Mouse (Mus musculus): ENCODE measurements around the gene Primpol.
A peak's percentile ranks its signal among the peaks of the same experiment; 100 is the strongest.
"Not testable (repeated sequence)": the region's sequence is repeated elsewhere in the genome, so short reads cannot be mapped to it uniquely, and the experiment has no call there.

The Primpol gene

DNA sequence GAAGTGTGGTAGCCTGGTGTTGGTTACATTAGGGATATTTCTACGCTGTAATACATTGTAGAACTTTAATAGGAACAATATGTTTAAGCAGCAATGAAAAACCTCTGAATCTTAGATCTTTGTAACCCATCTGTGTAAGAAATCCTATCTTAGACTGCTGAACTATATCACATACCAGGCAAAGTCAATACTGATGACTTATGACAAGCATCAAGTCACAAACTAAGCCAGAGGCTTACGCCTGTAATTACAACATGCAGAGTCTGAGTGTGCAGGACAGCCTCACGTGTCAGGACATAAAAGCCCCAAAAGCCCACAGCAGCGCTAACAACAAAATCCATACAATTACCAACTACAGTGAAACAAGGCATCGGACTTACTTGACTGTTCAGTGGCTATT is 13.4 kb downstream of the Primpol start:
- no peak for DNase-seq (ENCODE audit: low spot score in 2 of 2)

DNA sequence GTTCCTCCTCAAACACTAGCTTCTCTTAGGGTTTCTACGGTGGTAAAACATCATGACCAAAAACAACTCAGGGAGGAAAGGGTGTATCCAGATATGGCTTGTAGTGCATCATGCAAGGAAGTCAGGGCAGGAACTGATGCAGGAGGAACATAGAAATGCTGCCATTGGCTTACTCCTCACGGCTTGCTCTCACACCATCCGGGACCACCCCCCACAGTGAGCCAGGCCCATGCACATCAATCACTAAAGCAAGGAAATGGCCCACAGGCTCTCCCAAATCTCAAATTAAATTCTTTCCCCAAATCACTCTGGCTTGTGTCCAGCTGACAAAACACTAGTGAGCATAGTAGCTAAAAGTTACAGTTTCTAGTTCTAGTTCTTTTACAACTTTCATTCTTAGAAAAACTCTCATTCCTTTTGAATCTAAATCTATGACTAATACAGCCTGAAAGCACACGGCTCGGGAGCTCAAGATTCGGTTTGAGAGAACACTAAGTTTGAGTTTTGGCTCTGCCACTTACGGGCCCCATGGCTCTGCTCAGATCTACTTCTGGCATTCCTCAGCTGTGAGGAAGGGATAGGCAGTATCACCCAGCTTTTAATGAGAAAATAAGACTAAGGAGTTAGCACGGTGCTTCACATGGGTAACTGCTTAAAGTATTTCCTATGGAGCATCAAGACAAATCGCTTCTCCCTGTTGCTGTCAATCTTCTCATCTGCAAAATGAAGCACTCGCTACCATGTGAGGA is 15.9 kb downstream of the Primpol start:
- no peak for DNase-seq (ENCODE audit: low spot score in 2 of 2)

DNA sequence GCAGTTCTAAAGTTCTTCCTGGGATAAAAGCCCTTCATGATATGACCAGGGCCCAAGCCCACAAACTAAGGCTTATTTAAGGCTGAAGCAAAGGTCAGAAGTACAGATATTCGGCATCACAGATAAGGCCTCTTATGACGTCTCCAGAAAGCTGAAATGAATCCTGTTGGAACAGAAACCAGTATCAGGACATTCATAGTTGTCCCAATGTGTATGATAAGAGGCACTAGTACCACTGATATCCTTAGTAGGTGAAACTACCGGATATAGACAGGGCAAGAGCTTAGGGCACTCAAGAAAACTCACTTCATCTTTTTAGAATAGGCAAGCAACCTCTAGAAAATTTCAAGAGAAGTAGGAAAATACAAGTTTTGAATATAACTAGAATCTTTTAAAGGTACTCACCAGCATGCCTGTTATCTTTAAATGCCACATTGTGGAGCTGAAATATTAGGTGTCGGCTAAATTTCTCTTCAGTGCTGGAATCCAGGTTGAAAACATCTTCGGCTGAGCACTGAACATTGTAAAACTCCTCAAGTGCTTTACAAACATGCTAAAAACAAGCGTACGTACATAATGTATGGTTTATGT is 17.6 kb downstream of the Primpol start:
- DNase-seq (ENCODE audit: low spot score in 2 of 2): no peak

DNA sequence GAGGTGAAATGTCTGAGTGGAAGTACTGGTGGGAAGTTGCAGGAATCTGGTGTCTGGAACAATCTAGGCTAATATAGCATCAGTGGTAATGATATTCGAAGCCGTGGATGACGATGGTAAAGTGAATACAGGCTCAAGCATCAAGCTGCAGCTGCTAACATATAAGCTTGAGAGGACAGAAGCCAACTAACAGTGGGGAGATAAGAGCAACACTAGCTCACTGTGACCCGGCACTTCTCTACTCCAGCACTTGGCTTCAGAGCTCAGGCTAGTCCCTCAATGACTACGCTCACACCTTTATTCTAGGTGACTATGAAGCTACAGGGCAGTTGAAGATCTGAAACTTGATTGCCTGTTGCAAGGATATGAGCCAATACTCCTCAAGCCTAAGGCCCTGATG is 18.3 kb downstream of the Primpol start:
- no peak for DNase-seq (ENCODE audit: low spot score in 2 of 2)

DNA sequence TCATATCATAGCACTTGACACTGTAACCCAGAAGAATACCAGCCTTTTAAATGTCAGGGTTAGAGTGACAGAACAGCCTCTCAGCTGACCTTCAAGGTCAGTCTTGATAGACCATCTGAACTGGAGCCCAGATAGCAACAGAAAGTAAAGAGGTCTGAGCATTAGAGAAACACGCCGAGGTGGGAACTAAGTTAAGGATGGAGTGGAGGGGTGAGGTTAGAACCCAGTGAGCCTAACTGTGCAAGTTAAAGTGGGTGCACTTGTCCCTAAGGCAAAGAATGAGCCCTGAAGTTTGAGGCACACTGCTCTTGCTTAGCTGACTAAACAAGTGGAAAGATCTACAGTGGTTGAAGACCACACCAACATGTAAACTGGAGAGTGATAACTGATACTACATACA is 18.9 kb downstream of the Primpol start:
- no peak for DNase-seq (ENCODE audit: low spot score in 2 of 2)

DNA sequence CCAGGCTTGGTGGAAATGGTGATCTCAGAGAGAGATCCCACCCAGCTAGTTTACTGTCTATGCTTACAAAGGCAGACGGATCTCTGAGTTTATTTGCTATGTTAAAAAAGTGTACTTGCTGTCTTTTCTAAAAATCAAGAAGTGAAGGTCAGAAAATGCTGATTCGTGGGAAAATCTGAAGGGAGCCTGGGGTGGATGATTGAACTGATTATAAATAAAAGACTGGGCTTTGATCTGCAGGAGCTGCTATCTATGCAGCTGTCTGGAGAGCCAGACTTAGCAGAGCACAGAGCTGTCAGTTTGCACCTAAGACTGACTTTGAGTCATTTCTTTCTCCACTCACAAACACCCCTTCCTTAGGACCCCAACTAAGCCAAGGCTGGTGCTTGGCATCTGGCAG is 19.6 kb downstream of the Primpol start:
- DNase-seq (ENCODE audit: low spot score in 2 of 2): no peak

DNA sequence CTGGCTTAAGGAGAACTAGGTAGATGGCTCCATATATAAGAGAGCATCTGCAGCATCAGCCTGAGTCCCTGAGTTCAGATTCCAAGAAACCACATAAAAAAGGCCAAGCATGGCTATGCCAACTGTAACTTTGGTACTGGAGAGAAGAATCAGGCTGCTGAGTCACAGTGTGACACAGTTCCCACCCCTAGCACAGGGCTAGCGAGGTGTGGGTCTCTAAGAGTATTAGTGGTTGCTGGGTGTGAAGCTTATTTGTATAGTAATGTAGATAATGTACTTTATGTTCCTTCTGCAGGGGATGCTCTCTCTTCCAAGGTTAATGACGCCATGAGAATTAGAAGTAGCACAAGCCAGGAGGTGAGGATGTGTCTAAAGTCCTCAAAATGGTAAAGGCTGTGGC is 20.5 kb downstream of the Primpol start:
- no peak for DNase-seq (ENCODE audit: low spot score in 2 of 2)

DNA sequence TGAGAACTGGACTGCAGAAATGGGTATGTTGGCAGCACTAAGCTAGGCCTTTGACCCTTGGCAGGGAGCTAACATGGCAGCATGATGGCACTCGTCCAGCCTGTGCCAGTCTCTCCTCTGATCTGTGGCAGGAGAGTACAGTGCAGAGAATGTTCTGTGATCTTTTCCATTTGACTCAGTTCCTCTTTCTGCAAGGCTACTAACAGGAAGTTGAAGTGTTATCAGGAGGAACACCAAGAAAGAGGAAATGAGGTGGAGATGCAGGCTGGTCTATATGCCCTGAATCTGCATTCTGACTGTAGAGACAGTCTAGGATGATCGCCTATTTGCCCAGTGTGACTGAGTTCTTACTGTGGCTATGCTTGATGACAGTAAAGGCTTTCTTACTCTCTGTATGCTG is 21.4 kb downstream of the Primpol start:
- no peak for DNase-seq (ENCODE audit: low spot score in 2 of 2)

DNA sequence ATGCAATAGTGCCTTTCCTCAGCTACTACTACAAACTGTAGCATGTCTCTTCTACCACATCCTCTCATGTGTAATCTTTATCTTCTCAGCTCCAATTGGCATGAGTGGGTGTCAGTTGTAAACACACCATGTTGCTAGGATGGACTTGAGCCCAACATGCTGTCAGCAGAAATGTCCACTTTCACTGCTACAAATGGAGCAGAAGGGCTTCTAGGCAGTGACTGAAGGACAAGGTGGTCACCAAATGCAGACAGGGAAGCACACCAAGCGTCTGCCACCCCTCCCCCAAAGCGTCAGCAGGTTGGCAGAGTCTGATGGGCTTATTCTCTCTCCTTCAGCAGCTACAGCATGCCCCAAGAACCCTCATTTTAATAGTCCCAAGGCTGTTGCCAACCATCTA is 23.2 kb downstream of the Primpol start:
- no peak for DNase-seq (ENCODE audit: low spot score in 2 of 2)

DNA sequence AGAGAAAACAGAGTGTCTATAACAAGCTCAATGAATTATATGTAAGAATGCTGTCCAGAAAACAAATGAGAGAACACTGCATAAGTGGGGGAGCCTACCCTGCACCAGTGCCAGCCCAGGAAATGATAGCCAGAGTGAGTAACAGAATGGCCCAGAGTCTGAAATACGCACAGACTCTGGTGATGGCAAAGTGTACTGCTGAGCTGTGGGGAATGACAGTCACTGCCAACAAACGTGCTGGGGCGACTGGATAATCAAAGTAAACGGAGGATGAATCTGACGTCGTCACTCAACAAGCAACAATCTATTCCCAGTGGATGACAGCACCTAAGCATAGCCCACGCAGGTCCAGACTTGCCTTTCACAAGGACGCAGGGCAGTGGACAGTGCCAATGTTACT is 23.9 kb downstream of the Primpol start:
- no peak for DNase-seq (ENCODE audit: low spot score in 2 of 2)

DNA sequence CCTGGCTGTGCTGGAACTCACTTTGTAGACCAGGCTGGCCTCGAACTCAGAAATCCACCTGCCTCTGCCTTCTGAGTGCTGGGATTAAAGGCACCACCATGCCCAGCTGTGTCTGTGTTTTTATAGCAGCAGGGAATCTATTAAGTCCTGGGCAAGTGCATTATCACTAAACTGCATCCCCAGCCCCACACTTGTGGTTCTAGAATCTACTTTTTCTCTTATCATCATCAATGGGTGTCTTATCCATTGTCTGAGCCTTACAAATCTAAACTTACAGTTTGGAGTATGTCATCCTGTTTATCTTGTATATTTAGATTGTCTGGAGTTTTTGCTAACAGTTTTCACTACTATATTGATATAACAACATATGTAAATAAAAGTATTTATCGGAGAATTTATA is 28.3 kb downstream of the Primpol start:
- no peak for DNase-seq (ENCODE audit: low spot score in 2 of 2)

DNA sequence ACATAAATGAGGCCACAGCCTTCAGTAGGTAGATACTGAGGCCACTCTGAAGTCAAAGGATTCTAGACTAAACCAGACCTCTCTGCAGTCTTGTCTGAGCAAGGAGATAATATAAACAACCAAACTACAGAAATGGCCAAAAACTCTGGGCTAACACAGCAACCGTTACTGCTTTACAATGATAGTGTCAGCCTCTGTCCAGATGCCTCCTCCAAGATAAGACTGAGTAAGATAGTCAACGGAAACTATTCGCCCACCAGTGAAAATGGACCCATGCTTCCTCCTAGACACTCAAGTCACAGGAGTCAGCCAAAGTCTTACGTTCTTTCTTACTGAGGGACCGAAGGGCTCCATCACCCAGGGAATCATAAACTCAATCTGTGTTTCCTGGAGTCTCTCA is 29.1 kb downstream of the Primpol start:
- no peak for DNase-seq (ENCODE audit: low spot score in 2 of 2)

DNA sequence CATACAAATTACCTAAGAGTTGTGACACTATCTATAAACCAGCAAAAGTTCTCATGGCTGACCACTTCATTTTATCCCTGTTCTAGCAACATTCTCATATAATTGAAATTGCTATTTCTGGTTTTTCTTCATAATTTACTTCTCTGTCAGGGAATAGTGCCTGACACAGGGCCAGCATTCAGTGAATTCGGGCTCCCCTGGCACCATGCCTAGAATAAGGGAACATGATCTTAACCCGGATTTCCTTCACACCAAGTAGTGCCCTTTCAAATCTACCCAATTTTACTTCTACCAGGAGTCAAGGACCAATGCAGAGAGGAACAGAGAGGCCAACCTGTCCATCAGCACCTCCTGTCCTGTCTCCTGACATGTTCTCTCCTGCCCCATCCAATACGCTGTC is 31.4 kb downstream of the Primpol start:
- no peak for DNase-seq (ENCODE audit: low spot score in 2 of 2)

DNA sequence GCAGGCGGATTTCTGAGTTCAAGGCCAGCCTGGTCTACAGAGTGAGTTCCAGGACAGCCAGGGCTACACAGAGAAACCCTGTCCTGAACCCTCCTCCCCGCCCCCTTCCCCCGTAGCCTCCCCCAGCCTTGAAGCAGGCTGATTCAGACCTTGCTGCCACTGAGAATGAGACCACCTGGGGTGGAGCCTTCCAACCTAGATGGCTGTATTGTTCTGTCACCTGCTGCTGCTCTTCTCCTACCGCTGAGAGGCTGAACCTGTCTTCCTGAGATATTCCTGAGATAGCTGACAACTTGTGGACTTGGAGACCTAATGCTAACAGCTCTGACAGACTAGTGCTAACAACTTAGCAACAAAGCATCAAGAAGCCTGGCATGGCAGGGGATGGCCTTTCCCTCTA is 32.7 kb downstream of the Primpol start:
- DNase-seq (ENCODE audit: low spot score in 2 of 2): not testable (repeated sequence)

DNA sequence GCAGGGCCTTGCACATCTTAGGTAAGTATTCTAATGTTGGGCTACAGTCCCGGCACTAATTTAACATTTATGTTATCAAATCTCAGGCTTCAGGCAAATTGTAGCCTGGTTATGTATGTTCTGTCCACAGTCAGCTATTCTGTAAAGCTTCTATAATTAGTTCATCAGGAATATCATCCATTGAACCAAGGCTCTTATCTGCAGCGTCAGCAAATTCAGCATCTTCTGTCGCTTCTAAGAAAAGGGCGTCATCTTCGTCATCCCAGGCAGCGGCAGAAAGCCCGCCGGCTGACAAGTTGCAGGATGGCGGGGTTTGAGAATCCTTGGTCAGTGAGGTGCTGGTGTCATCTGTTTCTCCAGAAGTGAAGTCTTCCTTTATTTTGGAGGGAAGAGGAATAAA is 38.2 kb downstream of the Primpol start:
- no peak for DNase-seq (ENCODE audit: low spot score in 2 of 2)

DNA sequence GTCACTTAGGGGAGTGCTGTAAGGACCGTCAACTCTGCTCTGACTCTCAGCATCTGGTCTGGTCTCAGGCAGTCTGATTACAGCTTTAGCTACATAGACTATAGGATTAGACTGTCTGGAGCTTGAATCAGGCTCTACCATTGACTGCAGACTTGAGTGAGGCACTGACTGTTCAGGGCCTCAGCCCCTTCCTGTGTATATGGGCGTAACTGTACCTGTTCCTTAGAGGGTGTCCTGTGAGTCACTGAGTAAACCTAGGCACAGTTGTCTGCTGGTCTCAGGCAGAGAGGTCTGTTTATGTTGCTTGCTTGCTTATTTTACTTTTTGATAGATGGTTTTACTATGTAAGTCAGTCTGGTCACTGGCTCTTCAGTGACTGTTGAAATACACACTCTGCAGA is 43.0 kb downstream of the Primpol start:
- DNase-seq (ENCODE audit: low spot score in 2 of 2): no peak

DNA sequence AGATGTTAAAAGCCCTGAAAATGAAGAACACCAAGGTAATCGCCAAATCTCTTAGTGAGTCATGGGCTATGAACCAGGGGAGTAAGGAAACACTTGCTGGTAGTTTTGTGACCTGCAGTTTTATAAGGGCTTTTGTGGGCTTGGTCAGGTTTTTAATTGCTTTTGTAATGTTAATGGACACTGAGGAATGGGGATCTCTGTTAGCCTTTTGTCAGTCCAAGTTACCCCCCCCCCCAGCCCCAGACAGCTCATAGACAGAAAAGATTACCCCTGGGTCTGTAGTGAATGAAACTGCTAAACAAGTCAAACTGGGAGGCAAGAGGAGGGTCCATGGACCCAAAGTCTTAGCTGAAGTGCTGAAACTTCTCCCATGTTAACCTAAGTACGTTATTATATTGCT is 43.6 kb downstream of the Primpol start:
- no peak for DNase-seq (ENCODE audit: low spot score in 2 of 2)

DNA sequence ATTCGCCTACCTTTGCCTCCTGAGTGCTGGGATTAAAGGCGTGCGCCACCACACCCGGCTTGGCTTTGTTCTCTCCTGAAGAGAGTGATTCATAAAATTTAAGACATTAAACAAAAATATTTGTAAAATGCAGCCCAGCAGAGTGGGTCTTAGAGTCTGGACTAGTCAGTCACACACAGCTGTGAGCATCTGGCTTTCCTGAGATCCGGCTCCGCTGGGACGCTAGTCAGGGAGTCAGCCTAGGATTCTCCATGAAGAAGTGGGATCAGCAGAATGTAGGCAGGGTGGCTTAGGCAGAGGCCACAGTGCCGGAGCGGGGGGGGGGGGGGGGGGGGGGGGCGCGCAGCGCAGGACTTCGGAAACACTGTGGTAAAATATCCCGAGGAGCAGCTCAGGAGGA is 46.3 kb downstream of the Primpol start:
- DNase-seq (ENCODE audit: low spot score in 2 of 2): no peak

DNA sequence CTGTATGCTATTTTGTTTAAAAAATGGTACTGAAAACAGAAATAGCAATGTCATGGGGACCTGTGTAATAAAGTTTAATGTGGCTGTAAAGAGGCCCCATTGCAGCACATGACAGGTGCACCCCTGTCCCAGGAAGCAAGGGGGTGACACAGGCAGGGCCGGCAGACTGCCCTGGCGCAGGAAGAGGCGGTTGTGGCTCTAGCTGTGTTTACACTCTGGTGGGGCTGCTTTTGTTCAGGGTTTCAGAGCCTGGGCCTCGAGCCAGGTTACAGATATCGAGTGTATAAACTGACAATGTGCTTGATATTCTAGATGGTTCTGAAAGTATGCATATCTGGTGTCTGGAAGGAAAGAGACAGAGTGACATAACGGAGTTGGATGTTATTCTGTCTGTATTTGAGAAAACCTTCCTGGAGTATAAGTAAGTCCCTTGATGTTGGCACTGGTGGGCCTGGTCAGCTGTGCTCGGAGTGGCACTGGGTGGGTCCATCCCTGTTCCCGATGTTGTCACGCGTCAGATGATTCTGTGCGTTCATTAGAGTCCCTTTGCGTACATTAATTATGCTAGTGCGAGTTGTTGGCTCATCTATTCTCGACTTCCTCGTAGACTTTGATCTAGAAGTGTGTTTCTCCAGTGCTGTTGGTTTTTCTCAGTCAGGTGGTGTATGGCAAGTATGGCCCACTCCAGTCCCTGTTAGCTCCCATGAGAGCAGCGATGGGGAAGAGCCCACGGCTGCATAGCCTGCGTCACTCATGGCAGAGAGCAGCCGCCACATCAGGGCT is 47.2 kb downstream of the Primpol start:
- no peak for DNase-seq (ENCODE audit: low spot score in 2 of 2)

DNA sequence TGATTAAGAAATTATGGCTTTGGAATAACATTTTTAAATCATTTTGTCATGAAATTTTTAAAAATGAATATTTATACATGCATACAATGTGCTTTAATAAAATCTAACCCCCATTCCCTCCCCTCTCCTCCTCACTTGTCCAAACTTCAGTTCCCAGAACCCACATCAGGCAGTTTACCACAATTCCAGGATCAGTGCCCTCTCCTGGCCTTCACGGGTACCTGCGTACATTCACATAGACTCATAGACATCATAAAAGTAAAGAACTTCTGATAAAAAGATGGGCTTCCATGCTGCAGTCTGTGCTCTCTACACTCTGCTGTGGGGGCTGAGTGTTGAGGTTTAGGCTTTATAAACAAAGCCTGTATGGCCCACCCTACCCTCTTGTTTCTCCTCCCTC is 48.1 kb downstream of the Primpol start:
- DNase-seq (ENCODE audit: low spot score in 2 of 2): no peak

DNA sequence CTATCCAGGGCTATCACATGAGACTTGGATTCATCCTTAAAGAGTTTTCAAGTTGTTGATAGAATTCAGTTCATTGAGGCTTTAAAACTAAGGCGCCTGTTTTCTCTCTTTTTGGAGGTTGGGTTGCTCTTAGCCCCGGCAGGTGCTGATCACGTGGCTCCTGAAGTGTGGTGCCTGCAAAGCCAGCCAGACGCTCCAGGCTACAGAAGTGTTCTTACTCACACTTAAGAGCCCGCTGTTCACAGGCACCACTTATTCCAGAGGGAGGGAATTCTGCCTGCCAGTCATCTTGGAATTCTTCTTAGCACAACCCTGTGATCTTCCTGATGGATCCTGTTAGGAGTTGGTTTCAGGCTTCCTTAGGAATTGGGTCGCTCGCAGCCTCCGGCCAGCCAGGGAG is 49.1 kb downstream of the Primpol start:
- DNase-seq (ENCODE audit: low spot score in 2 of 2): no peak

DNA sequence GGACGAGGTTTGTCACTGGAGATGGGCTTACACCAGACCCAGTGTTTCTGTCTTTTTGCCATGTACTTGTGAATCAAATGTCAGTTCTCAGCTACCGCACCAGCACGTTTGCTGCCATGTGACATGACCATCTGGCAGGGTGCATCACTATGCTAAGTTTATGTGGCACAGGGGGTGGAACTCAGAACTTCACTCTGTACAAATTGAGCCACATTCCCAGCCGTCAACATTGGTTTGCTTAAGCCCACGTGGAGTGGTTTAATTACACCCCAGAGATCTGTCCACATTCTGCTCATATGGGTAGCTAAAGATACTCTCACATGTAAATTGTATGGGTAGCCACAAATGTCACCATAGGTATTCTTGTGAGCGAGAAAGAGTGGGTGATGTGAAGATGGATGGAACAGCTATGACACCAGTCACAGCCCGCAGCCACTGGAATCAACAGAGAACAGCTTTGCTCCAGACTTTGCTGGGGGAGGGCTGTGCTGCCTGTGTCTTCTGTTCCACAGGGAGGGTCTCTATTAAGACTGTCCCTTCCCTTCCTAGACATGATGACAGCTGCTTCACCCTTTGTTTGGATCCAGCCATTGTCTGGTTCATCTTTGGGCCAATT is 50.0 kb downstream of the Primpol start:
- DNase-seq (ENCODE audit: low spot score in 2 of 2): peak; percentile 69 to 74

DNA sequence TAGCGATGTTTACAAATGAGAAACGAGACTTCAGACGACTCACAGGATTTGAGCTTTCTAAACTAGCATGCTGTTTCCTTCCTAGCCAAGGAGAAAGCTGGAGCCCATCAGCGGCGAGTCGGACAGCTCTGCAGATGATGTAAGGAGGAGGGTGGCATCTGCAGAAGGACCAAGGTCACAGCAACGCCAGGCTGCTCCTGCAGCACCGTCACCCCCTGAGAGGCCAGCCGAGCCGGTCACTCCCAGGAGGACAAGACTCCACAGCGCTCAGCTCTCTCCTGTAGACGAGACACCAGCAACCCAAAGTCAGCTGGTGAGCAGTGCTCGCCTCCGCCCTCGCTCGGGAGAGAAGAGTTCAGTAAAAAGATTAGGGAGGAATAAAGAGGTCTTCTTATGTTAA is 54.7 kb downstream of the Primpol start:
- DNase-seq (ENCODE audit: low spot score in 2 of 2): no peak
